Mouse (Mus musculus) layer of hippocampus, adult 2 months (tissue): ENCODE data around the gene Fhl3. TPM values are rescaled to one million over a fixed set of nuclear protein-coding genes. Genes with fewer than 3 reads are reported as not detected.

Experiments
- DNase-seq, 2 experiments: peaks; one replicate each; pipeline ENCODE4 v3.0.0; 2022; ENCODE audit warnings: low spot score in 2 of 2
- H3K27ac ChIP-seq: fragments of 200-600 bp; 2 replicates; pipeline ENCODE4 v1.8.1; 2022
- H3K4me3 ChIP-seq: fragments of 200-600 bp; 2 replicates; pipeline ENCODE4 v1.8.1; 2022; ENCODE audit warnings: mild to moderate bottlenecking
- CTCF ChIP-seq: fragments of 200-600 bp; conservative IDR thresholded peaks from 2 replicates; pipeline ENCODE4 v1.8.1; 2022; ENCODE audit warnings: antibody characterized with exemption, mild to moderate bottlenecking, moderate library complexity
- microRNA-seq, 2 experiments: library from miRNA; unstranded; fragments of <30 nt; microRNA quantifications; one replicate each; pipeline ENCODE4 v1.2.0; 2021
- total RNA-seq, 2 experiments: library from RNA; stranded (reverse); gene quantifications; 2 replicates each; pipeline ENCODE4 v1.2.3; 2021

Gene Fhl3
- total RNA-seq, 2 experiments from 2014 or later: 1.4 to 1.5 TPM

- Histone ChIP-seq H3K27ac (peak within 1 kb of the TSS; percentile 94), H3K4me3 (peak within 1 kb of the TSS; percentile 87)
- TF ChIP-seq CTCF: no peak
- DNase-seq: peak; percentile 85 to 90
Observed at GRCm38 (mm10) chr4:124741376-124742343, 41.2 kb downstream of the Fhl3 start, which contains the start of gene Inpp5b. Gene Inpp5b, plus strand, starts transcription at chr4:124741850.

DNA sequence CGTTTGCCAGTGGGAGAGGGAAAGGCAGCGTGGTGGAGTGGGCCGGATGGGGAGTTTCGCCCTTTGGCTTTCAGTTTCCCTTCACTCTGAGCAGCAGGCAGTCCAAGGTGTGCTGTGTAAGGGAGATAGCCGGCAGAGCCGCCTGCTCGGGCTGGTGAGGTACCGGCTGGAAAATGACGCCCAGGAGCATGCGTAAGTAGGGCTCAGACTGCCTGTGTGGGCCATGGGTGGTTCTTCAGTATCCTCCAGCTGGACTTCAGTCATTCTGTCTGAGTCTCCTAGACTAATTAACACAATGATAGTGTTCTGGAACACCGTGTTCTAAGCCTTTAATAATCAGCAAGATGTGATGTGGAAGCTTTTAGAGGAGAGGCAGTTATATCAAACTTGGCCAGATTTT lies 42.3 kb downstream of the Fhl3 start:
- no peak for DNase-seq
- TF ChIP-seq CTCF: no peak
- Histone ChIP-seq H3K27ac (peak overlapping the region; percentile 94), H3K4me3 (peak overlapping the region; percentile 87)

DNA sequence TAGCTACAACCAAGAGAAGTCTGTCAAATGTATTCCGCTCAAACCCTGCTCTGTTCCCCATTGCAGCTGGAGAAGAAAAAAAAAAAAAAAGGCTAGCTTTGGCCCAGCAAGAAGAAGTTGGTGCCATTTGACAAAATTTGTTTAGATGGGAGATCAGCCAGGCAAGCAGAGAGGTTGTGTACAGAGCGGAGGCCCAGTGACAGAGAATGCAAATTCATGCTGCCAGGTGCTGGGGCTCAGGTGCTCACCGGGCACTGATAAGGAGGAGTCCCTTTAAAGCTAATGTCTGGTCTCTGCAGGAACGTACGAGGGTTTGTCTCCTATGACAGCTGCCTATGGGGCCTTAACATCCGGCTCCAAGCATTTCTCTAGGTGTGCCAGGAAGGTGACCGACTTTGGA lies 46.1 kb downstream of the Fhl3 start:
- TF ChIP-seq CTCF: no peak
- Histone ChIP-seq H3K4me3 (no peak overlapping the region), H3K27ac (no peak overlapping the region)
- no peak for DNase-seq

- DNase-seq: no peak
- no peak for TF ChIP-seq CTCF
- Histone ChIP-seq H3K4me3 (no peak overlapping the region), H3K27ac (no peak overlapping the region)
Observed at GRCm38 (mm10) chr4:124747851-124748250, 47.4 kb downstream of the Fhl3 start.

GRCm38 (mm10) chr4:124751300-124752250 lies 51.1 kb downstream of the Fhl3 start:
- TF ChIP-seq CTCF: peak; percentile 42
- peak overlapping the region; percentile 78 for H3K4me3 ChIP-seq
- DNase-seq: peak; percentile 98 to 99
- peak overlapping the region; percentile 73 for H3K27ac ChIP-seq

DNA sequence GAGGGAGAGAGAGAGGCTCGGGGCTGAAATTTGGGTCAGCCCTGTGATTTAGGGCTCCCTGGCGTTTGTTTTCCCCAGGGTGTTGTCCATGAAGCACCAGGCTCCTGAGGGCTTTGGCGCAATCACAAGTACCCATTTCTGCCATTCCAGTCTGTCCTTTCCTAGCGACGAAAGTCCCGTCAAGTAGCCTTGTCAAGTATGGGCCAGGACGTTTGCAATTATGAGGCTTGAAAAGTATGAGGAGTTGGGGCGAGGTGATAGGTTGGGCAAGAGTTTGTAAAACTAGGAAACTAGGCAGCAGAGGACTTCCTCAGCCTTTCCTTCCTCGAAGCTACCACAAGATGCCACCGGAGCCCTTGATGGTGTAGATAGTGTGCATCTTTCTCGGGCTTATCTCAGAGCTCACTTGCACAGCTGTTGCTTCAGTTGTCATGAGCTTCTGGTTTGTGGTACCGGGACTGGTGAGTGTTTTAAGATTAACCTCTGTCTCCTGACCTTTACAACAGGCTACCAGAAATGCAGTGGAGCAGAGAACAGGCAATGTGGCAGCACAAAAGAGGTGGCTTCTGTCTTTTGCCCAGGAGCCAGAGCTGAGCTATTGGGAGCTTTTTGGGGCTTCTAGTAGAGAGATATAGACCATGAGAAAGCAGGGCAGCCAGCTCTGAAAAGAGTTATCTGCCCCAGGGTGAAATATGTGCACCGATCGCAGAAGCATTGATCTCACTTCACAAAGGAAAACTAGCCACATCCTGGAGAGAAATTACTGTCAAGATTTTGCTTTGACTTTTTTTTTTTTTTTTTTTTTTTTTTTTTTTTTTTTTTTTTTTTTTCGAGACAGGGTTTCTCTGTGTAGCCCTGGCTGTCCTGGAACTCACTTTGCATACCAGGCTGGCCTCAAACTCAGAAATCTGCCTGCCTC lies 52.0 kb downstream of the Fhl3 start:
- Histone ChIP-seq H3K4me3 (peak overlapping the region; percentile 78), H3K27ac (peak overlapping the region; percentile 73; the same call in 1 of the 2 replicates)
- no peak for DNase-seq
- TF ChIP-seq CTCF: no peak

DNA sequence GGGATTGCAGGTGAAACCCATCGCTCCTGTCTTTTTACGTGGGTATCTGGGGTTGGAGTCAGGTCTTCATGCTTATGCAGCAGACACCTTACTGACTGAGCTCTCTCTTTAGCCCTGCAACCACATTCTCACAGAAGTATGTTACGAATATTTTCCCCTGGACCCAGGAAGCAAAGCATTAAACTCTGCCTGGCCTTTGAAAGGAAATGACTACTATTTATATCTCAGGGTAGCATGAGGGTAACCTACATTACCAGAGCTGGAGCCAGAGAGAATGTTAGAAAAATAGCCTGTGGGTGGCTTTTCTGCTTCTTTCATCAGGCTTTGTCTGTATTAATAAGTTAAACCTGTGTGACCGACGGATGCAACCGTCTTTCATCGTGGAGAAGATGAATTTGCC lies 55.0 kb downstream of the Fhl3 start:
- Histone ChIP-seq H3K27ac (0 out of 2 replicates have a peak overlapping the region, but pooled peaks have one; percentile 18), H3K4me3 (no peak overlapping the region)
- no peak for DNase-seq
- no peak for TF ChIP-seq CTCF

Small RNA genes within 50 kb of the gene (microRNA-seq; reads per million reads assigned to microRNA genes)
- gene Gm24721 (0 reads per million in 2 experiments), gene Mir697 (0 reads per million in 2 experiments), gene Mir698 (0 to 0.92 reads per million in 2 experiments)

Other genes starting within 250 kb of the Fhl3 start
- 1 to 10 TPM in 1 of 2 experiments, under 1 TPM in 1; 0.98 to 2.3 TPM for gene 3100002H09Rik, start 89.9 kb upstream of the Fhl3 start, total RNA-seq
- gene Pou3f1, start 43.9 kb upstream of the Fhl3 start, total RNA-seq: 10 to 100 TPM; 40.5 to 40.7 TPM
- gene Utp11, start 7.1 kb upstream of the Fhl3 start, total RNA-seq: 10 to 100 TPM; 16.6 to 18.6 TPM
- gene Sf3a3, start 14.1 kb downstream of the Fhl3 start, total RNA-seq: 10 to 100 TPM; 35.1 to 35.7 TPM
- gene Inpp5b, start 41.1 kb downstream of the Fhl3 start, total RNA-seq: 10 to 100 TPM; 43.6 to 51.2 TPM
- gene Mtf1, start 101.4 kb downstream of the Fhl3 start, total RNA-seq: 10 to 100 TPM; 24.6 to 24.8 TPM
- gene Yrdc, start 150.0 kb downstream of the Fhl3 start, total RNA-seq: 10 to 100 TPM; 30.3 to 38.0 TPM
- 10 to 100 TPM; 72.0 to 94.5 TPM for gene 1110065P20Rik, start 150.5 kb downstream of the Fhl3 start, total RNA-seq
- 10 to 100 TPM; 52.3 to 54.4 TPM for gene Maneal, start 161.5 kb downstream of the Fhl3 start, total RNA-seq
- gene Epha10, start 180.2 kb downstream of the Fhl3 start, total RNA-seq: 10 to 100 TPM; 42.5 to 51.3 TPM
- gene 9930104L06Rik, start 236.3 kb downstream of the Fhl3 start, total RNA-seq: 10 to 100 TPM; 22.1 to 23.6 TPM
- gene Cdca8, start 238.6 kb downstream of the Fhl3 start, total RNA-seq: 1 to 10 TPM; 2.1 to 2.9 TPM